Mouse (Mus musculus) erythroblast, embryonic 14.5 days (primary cell): Measurements from ENCODE around the gene Mkln1. TPM values are rescaled to one million over a fixed set of nuclear protein-coding genes. Genes with fewer than 3 reads are reported as not detected.
"Not testable (repeated sequence)": the region's sequence is repeated elsewhere in the genome, so short reads cannot be mapped to it uniquely, and the experiment has no call there.

Experiments
- H3K27me3 ChIP-seq: 2 replicates; pipeline ENCODE4 v1.6.1; 2012; ENCODE audit warnings: inconsistent platforms; ENCODE audit not compliant: control insufficient read depth
- H3K36me3 ChIP-seq: 2 replicates; pipeline ENCODE4 v1.6.1; 2012; ENCODE audit warnings: mild to moderate bottlenecking, inconsistent platforms; ENCODE audit not compliant: control insufficient read depth
- H3K4me1 ChIP-seq: 2 replicates; pipeline ENCODE4 v1.6.1; 2012; ENCODE audit warnings: inconsistent platforms; ENCODE audit not compliant: control insufficient read depth
- H3K4me3 ChIP-seq: replicated peaks from 2 replicates; pipeline ENCODE3; 2012; ENCODE audit warnings: moderate library complexity, mild to moderate bottlenecking, inconsistent platforms
- H3K9me3 ChIP-seq: 2 replicates; pipeline ENCODE4 v1.6.1; 2012; ENCODE audit warnings: low read length, inconsistent platforms, mixed read lengths; ENCODE audit not compliant: control insufficient read depth
- GATA1 ChIP-seq: IDR thresholded peaks from 2 replicates; pipeline ENCODE4 v1.6.1; 2012; ENCODE audit warnings: low read length, inconsistent platforms, mixed read lengths
- TAL1 ChIP-seq: IDR thresholded peaks from 3 replicates; pipeline ENCODE4 v1.6.1; 2012; ENCODE audit warnings: low read length, inconsistent platforms, mixed read lengths
- polyA plus RNA-seq: library from polyadenylated mRNA; stranded (reverse); fragments of >175 nt; gene quantifications from 2 replicates; pipeline ENCODE4 v1.2.3, GENCODE M21; 2012

Mkln1 gene
- polyA plus RNA-seq, 1 experiment: 4.1 TPM

- Histone ChIP-seq H3K9me3 (no peaks in the 10 kb centered on the region), H3K36me3 (peaks cover 48% of the 10 kb centered on the region), H3K27me3 (no peaks in the 10 kb centered on the region), H3K4me1 (peaks cover 42% of the 10 kb centered on the region), H3K4me3 (no peak overlapping the region)
- no peak for TF ChIP-seq GATA1
- no peak for TF ChIP-seq TAL1
Observed at GRCm38 (mm10) chr6:31549361-31550051, 151.0 kb downstream of the Mkln1 start.

DNA sequence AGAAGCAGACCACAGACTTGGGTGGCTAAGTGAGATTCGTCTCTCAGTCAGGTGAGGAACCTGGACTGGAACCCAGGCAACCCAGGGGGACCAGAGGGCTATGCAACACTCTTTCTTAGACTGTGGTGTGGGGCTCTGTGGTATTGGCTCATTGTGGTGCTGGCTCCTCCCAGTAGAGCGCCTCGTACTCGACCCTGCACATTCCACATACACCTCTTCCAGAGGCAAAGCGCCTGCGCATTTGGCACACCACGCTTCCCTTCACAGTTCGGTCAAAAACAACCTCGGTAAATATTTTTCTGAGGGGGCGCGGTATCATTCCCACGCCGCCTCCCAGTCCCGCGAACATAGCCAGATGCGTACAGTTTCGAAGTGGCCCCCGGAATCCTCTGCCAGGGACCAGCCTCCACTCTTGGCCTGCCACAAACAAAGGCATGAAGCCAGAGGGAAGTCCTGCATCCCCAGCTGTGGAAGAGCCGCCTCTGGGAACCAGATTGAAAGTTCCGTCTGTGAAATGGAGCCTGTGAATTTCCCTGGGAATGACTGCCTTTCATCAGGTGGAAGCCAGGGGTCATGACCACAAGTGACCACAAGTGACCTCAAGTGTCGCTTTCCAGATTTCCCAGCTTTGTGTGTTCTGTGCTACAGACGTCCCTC, 152.5 kb downstream of the Mkln1 start:
- no peaks in the 10 kb centered on the region for H3K27me3 ChIP-seq
- H3K9me3 ChIP-seq: no peaks in the 10 kb centered on the region
- no peak for TF ChIP-seq TAL1
- TF ChIP-seq GATA1: no peak
- peaks cover 43% of the 10 kb centered on the region for H3K4me1 ChIP-seq
- H3K4me3 ChIP-seq: no peak overlapping the region
- H3K36me3 ChIP-seq: peaks cover 48% of the 10 kb centered on the region

DNA sequence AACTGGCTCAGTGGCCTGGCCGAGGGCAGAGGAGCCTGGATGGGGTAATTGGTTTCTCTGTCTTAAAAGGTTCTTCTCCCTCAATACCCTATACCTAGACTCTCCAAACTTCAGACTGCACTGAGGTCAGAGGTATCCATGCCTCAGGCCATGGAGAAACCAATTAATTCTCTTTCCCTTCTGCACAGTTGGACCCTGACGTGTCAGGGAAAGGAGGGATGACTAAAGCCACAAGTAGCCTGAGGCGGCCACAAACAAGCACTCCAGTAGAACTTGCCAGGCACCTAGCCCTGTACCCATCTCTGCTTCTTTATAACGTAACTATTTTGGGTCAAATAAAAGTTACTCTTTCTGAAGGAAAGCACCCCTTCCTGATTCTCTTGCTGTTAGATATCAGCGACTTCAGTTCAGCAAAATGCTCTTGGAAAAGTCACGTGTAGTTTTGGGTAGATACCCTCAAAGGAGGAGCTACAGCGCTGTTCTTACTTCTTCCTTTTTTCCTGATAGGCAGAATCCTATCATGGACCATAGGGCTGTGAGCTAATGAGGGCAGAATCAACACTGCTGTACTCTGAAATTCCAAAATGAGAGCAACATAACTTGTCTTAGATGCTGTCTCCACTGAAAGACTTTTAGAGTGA, 158.0 kb downstream of the Mkln1 start:
- peaks cover 67% of the 10 kb centered on the region for H3K4me1 ChIP-seq
- no peak for TF ChIP-seq GATA1
- no peak for TF ChIP-seq TAL1
- H3K27me3 ChIP-seq: no peaks in the 10 kb centered on the region; the same call in 1 of the 2 replicates
- H3K4me3 ChIP-seq: no peak overlapping the region
- peaks cover 44% of the 10 kb centered on the region for H3K36me3 ChIP-seq
- H3K9me3 ChIP-seq: no peaks in the 10 kb centered on the region

DNA sequence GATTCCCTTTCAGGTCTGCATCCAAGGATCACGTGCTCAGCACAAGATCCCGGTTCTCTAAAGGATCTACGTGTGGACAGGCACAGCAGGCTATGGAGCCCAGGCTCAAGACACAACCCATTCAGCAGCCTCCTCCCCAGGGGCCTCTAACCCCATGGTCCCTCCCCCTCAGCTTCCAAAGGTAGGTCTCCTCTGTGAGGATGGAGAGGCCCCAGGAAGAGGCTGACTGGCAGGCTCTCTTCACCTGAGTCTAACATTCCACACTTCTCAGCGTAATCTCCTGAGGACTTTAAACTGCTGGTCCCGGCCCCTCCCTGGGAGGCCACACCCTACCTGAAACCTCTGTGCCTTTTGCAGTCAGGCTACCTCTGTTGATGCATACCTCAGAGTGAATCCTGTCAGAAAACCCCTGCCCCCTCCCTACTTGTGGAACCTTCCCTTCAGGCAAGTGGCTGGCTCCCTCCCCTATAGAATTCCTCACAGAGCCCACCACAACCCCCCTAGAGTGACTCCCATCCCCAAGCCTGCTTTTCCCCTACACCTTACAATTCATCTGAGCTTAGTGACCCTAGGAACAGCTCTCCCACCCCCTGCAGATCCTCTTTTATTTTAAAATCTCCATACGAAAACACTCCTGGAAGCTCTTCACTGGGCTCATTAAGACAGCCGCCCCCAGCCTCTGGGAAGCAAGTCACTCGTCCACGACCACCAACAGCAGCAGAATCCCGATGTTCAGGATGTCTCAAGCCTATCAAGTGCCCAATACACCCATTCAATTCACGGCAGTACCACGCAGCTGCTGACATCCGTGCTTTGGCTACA, 161.8 kb downstream of the Mkln1 start:
- Histone ChIP-seq H3K9me3 (no peaks in the 10 kb centered on the region), H3K36me3 (peaks cover 22% of the 10 kb centered on the region; the same call in 1 of the 2 replicates), H3K27me3 (peaks cover 33% of the 10 kb centered on the region), H3K4me1 (peaks cover 79% of the 10 kb centered on the region), H3K4me3 (no peak overlapping the region)
- TF ChIP-seq GATA1 (no peak), TAL1 (no peak)

GRCm38 (mm10) chr6:31561948-31562347, 163.4 kb downstream of the Mkln1 start:
- H3K36me3 ChIP-seq: peaks cover 14% of the 10 kb centered on the region; the same call in 1 of the 2 replicates
- peaks cover 75% of the 10 kb centered on the region for H3K4me1 ChIP-seq
- H3K27me3 ChIP-seq: peaks cover 43% of the 10 kb centered on the region
- peak overlapping the region; percentile 69 for H3K4me3 ChIP-seq
- H3K9me3 ChIP-seq: not testable (repeated sequence)

- peaks cover 76% of the 10 kb centered on the region for H3K4me1 ChIP-seq
- TF ChIP-seq TAL1 (no peak), GATA1 (no peak)
- no peaks in the 10 kb centered on the region for H3K9me3 ChIP-seq
- H3K36me3 ChIP-seq: peaks cover 12% of the 10 kb centered on the region; the same call in 1 of the 2 replicates
- H3K4me3 ChIP-seq: peak overlapping the region; percentile 69
- peaks cover 47% of the 10 kb centered on the region for H3K27me3 ChIP-seq
Observed at GRCm38 (mm10) chr6:31562371-31563080, 164.0 kb downstream of the Mkln1 start.

DNA sequence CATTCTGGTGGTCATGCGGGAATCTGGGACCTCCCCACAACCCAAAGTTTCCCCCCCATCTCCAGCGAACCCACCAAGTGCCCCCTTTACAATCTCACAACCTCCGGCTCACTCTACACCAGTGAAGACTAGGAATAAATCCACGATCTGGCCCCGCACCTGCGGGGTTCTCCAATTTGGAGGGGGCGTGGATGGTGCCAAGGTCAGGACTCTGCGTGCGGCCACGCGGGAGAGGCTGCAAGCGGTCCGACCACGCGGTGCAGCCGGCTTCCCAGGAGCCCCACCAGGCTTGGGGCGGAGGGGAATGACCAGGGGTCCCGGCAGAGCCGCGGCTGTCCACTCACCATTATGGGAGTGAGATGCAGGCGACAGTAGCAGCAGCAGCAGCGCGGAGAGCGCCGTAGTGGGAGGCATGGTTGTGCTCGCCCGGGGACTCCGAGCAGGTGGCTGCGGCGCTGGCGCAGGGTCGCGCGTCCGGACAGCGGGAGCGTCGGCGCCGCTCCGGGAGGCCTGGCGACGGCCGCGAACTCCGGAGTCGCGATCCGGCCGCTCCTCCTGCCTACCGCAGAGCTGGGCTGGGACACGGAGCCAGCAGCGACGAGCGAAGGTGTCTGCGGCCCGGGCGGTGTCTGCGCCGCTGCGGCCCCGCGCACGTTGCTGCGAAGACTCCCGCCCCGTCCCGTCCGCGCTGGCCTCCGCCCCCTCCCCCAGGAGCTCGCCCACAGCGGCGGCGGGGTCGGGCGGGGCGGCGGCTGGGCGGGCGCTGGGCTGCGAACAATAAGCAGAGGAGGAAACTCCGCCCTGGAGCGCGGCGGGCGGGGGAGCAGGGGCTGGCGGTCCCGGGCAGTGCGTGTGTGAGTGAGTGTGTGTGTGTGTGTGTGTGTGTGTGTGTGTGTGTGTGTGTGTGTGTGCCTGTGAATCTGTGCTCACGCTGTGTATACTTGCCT, 165.0 kb downstream of the Mkln1 start, which contains the start of gene Podxl:
TSS of gene Podxl (minus strand) at position 747 of the 947 bp plus-strand sequence.
- TF ChIP-seq GATA1 (no peak), TAL1 (no peak)
- Histone ChIP-seq H3K27me3 (peaks cover 47% of the 10 kb centered on the region), H3K4me3 (peak within 1 kb of the TSS; percentile 69), H3K9me3 (no peaks in the 10 kb centered on the region), H3K36me3 (peaks cover 7% of the 10 kb centered on the region; the same call in 1 of the 2 replicates), H3K4me1 (peaks cover 76% of the 10 kb centered on the region)

- H3K4me3 ChIP-seq: peak overlapping the region; percentile 69
- H3K36me3 ChIP-seq: peaks cover 5% of the 10 kb centered on the region; the same call in 1 of the 2 replicates
- TF ChIP-seq TAL1 (no peak), GATA1 (no peak)
- peaks cover 73% of the 10 kb centered on the region for H3K4me1 ChIP-seq
- no peaks in the 10 kb centered on the region for H3K9me3 ChIP-seq
- peaks cover 47% of the 10 kb centered on the region for H3K27me3 ChIP-seq
Observed at GRCm38 (mm10) chr6:31564182-31564531, 165.6 kb downstream of the Mkln1 start.
